Mouse (Mus musculus) thymus, postnatal 14 days (tissue): Measurements from ENCODE around the gene Heatr4.
"Not testable (repeated sequence)": the region's sequence is repeated elsewhere in the genome, so short reads cannot be mapped to it uniquely, and the experiment has no call there.

Experiments
- DNase-seq: peaks from one replicate; pipeline ENCODE4 v3.0.0; 2021

Heatr4 gene

DNA sequence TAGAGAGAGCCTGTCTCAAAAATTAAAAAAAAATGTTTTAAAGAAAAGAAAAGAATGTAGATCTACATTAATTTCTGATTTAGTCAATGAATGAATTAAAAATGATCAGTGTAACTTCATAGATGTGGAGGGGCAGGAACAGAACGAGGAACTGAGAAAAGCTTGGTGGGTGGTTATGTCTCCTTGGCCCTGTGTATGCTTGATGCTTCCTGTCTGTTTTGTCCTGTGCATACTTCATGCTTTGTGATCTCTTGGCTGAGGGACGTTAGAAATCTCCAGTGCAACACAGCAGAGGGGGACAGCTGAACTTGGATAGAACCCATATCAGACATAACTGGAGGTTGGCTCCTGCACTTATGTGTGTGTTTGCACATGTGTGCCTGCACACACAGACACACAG, 12.6 kb upstream of the Heatr4 start:
- DNase-seq = no peak

DNA sequence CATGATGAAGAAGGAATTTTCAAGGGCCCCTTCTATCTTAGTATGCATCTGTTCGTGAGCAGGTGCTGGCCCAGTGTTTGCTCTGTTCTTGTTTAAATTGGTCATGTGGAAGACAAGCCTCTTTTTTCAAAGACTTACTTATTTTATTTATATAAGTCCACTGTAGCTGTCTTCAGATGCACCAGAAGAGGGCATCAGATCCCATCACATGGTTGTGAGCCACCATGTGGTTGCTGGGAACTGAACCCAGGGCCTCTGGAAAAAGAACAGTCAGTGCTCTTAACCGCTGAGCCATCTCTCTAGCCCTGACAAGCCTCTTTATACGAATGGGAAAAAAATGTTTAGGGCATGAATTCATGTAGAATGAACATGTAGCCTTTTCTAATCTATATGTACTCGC, 4.7 kb upstream of the Heatr4 start:
- no peak for DNase-seq

DNA sequence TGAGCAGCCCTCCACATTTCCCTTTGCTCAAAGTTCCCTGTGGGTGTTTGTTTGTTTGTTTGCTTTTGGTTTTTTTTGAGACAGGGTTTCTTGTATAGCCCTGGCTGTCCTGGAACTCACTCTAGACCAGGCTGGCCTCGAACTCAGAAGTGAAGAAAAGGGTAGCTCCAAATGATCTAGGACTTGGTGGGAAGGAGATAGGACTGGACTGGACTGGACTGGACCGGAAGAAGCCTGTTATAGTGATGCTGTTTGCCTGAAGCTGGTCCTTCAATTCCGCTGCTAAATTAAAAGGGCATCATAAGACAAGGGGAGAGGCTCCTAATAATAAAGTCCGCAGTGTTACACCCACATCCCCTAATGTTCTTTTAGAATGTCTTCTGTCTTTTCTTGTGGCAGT, 3.8 kb upstream of the Heatr4 start:
- no peak for DNase-seq

DNA sequence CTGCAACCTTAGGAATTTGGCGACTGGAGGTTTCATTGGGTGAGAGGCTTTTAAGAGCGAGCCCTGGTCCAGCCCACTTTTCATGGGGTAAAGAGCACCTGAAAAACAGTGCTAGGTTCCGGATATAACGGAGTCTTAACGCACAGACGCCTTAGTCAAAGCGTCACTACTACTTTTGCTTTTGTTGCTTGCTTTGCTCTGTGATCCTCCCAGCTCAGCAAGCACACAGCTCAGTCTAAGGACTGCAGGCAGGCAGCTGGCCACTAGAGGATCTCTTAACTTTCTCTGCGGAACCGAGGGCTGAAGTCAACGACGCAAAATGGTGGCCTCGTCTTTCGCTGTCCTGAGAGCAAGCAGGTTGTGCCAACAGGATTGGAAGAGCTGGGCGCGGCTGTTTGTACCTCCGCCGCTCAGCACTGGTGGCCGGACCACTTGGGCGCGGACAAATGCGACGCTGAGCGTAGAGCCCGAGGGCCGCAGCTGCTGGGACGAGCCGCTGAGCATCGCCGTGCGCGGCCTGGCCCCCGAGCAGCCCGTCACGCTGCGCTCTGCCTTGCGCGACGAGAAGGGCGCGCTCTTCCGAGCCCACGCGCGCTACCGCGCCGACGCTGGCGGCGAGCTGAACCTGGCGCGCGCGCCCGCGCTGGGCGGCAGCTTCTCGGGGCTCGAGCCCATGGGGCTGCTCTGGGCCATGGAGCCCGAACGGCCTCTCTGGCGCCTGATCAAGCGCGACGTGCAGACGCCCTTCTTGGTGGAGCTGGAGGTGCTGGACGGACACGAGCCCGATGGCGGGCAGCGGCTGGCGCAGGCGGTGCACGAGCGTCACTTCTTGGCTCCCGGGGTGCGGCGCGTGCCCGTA, 3.2 kb upstream of the Heatr4 start, which contains the start of gene Acot2:
Acot2 (plus strand) TSS at position 279 of the 859 bp plus-strand sequence.
- peak; percentile 80 for DNase-seq

DNA sequence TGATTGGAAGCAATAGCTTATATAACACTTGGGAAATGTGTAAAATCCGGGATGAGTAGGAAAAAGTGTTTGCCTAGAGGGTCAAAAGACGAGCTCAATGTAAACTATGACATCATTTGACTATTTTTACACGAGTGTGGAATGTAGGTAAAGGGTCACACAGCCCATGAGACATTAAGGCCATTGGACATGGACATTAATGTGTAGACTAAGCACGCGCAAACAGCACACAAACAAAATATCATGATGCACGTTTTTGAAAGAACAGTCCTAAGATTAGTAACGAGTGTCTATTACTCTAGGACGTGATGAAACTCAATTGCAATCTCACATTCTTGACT, 2.6 kb upstream of the Heatr4 start:
- no peak for DNase-seq

DNA sequence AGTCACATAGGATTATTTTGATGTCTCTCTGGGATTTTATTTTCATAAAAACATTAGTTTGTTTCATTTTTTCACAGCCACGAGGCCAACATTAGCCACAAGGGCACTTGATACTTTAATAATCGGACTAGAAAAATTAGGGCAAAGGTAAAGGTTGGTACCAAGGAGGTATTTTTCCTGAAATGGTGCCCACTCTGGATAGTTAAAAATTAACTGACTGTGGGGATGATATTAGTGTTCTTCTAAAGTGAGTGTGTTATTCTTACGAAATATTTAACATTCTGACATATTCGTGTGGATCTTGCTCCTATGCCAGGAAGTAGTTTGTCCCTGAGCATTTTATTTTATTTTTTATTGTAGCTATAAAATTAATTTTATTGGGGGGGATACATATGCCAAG, 3.0 kb downstream of the Heatr4 start:
- no peak for DNase-seq

DNA sequence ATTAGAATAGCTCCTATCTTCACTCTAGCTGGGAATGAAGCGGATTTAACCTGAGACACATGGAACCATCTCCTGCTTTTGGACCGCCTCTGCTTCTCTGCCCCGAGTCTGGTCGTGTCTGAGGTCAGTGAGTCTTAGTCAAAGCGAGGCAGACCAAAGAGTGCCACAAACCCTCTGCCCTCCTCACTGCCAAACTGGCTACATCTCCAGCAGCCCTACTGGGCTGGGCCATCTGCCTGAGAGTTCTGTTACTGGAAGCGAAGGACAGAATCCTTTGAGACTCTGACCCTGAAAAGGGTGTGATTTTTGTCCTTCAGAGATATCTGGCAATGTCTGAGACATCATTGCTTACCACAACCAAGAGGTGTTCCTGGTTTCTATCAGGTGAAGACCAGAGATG, 5.8 kb downstream of the Heatr4 start:
- DNase-seq = no peak

DNA sequence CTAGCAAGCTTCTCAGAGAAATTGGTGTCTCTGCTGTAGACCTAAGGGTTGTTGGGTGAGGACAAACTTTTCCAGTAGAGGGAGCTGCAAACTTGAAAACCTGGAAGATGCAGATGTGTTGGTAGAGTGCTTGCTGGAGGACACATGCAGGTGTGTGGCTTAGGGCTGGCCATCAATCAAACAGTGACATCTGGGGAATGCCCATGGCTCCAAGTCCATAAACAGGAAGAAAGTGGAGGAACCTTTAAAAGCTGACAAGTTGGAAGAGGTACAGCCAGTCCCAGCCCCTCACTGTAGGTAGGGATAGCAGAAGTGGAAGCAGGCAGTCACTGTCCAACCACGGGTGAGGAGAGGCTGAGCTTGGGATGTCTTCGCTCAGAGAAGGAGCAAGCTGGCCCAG, 12.5 kb downstream of the Heatr4 start:
- DNase-seq = peak; percentile 46

DNA sequence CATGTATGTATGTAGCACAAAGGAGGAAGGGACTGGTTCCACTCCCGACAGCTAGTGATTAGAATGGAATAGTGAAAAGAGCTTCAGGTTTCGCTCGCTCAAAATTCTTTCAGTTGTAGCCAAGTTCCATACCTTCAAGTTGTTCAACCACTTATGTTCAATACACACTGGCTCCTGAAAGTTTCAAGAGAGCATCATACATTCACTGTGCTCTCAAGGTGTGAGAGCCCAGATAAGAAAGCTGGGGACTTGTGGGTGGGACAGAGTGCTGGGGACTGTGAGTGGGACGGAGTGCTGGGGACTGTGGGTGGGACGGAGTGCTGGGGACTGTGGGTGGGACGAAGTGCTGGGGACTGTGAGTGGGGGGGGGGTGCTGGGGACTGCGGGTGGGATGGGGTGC, 19.4 kb downstream of the Heatr4 start:
- DNase-seq = no peak

DNA sequence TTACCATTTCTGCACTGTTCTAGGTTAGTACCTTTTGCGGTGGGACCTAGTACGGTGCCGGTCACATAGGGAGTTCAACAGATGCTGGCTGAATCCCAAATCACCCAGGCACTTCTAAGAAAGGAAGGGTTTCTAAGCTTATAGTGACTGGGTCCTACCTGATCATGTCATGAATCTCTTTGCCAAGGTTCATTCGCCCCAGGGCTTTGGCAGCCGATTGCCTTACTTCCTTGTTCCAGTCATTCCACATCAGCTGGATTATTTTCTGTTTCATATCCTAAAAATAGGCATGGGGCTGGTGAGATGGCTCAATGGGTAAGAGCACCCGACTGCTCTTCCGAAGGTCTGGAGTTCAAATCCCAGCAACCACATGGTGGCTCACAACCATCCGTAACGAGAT, 26.4 kb downstream of the Heatr4 start:
- DNase-seq = no peak

DNA sequence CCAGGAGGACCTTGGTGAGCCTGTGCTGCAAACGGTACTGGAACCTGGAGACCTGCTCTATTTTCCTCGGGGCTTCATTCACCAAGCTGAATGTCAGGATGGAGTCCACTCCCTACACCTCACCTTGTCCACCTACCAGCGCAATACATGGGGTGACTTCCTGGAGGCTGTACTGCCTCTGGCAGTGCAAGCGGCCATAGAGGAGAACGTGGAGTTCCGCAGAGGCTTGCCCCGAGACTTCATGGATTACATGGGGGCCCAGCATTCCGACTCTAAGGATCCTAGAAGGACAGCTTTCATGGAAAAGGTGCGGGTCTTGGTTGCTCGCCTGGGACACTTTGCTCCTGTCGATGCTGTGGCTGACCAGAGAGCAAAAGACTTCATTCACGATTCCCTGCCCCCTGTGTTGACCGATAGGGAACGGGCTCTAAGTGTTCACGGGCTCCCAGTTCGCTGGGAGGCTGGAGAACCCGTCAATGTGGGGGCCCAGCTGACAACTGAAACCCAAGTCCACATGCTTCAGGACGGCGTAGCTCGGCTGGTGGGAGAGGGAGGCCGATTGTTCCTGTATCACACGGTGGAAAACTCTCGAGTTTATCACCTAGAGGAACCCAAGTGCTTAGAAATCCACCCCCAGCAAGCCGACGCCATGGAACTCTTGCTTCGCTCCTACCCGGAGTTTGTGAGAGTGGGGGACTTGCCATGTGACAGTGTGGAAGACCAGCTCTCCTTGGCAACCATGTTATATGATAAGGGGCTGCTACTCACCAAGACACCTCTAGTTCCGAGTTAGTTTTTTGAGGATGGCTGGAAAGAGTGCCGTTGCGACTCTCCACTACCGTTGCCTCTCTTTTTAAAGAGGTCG, 32.7 kb downstream of the Heatr4 start:
- no peak for DNase-seq

DNA sequence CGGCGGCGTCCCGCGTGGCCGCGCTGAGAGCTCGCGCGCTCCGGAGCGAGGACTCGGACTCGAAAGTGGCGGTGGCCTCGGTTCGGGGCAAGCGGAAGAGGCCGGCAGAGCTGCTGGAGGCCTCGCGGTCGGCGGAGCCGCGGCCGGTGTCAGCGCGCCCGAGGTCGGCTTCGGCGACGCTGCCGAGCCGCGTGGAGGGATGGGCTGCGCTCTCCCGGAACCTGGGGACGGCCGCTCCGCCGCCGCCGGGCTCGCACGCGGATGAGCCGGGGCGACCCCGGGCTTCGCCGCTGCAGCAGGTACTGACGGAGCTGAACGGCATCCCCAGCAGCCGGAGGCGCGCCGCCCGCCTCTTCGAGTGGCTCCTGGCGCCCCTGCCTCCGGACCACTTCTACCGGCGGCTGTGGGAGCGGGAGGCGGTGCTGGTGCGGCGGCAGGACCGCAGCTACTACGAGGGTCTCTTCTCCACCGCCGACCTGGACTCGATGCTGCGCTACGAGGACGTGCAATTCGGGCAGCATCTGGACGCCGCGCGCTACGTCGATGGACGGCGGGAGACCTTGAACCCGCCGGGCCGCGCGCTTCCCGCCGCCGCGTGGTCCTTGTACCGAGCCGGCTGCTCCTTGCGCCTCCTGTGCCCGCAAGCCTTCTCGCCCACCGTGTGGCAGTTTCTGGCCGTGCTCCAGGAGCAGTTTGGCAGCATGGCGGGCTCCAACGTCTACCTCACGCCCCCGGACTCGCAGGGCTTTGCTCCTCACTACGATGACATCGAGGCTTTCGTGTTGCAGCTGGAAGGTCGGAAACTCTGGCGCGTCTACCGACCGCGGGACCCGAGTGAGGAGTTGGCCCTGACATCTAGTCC, 33.6 kb downstream of the Heatr4 start:
- DNase-seq = peak; percentile 55

DNA sequence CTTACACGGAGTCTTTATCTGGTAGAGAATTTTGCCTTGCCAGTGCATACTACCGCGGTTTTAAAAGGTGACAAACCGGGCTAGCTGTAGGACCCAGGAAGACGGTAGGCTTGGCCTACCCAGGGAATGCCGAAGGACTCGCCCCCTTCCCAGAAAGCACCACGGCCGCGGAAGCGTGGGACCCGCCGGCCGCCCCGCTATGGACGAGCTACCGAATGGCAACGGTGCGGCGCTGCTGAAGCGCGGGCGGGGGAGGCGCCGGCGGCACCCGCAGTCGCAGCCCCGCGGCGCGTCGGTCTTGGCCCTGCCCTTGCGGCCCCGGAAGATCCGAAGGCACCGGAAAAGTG, 34.2 kb downstream of the Heatr4 start, which contains the start of gene Riox1:
Riox1 (plus strand) TSS at position 116 of the 347 bp plus-strand sequence.
- DNase-seq = peak; percentile 85

DNA sequence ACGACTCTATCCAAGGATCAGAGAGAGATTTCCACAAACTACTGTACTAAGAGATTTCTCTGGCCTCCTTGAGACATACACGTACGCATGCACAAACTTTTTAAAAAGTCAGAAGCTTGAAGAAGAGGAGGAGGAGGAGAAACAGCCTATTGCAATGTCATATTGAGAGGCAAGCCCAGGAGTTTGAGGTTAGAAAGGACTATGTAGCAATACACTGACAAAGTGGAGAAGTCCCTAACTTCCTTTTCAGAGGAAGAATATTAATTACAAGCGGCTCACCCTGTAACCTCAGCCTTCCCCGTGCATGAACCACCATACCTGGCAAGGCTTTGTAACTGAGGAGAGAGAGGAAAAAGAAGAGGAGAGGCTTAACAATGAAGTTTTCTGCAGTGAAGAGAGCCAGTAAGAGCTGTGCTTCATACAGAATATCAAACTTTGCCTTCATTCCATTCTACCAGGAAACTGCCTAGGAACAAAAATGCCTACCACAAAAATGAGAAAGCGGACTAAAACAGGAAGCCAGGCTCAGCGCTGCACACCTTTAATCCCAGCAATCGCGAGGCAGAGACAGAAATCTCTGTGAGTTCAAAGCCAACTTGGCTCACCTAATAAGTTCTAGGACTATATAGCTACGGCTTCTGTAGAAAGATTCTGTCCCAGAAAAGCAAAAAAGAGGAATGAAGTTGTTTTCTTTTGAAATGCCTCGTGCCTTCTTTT, 34.7 kb downstream of the Heatr4 start:
- DNase-seq = peak; percentile 24

DNA sequence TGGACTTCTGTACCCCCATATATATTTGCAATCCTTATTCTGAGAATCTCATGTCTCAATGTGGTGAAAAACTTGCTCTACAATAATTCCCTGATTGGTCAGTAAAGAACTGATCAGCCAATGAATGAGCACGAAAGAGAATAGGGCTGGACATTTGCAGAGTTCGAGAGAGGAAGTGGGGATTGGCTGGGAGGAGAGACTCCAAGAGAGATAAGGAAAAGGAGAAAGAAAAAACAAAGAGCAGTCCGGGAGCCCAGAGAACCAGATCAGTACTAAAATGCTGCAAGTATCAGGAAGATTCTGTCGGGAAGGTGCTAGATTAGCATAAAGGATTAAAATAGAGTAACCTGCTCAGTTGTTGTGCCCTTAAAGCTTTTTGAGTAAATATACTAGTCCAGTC, 35.6 kb downstream of the Heatr4 start:
- DNase-seq = no peak

DNA sequence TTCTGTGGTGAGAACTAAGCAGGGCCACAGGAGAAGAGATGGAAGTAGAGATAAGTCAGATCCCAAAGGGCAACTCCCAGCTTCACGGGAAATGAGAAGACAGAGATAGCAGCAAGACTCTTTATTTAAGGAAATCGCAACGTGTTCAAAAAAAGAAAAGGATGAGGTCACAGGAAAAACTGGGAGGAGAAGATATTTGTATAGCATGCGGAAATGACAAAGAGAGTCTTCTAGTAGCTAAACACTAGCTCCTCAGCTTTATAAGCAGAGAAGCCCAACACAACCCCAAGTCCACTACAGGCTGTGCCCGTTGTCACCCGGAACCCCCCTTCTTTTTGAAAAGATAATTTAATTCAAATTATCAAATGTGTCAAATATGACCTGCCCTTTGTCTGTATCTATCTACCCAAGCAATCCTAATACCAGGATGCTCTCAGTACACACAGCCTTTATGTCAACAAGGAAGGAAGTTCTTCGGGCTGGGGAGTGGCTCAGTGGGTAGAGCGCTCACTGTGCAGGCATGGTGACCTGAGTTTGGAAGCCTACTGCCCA, 37.3 kb downstream of the Heatr4 start:
- no peak for DNase-seq

DNA sequence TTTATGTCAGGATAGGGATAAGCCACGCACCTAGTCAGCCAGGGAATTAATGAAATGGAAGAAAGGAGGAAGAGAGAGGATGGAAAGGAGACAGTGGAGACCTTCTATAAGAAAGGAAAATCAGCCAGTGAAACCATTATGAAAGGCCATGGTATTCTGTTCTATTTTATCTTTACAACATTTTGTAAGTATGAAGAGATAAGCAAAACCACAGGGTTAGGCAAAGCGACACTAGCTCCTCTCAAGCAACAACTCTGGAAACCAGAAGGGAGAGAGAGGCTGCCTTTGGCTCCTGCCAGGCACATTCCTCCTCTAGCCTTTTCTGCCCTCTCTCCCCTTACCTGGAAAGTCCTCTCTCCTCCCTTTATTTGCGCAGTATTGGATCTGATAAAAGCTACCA, 42.7 kb downstream of the Heatr4 start:
- DNase-seq = no peak

DNA sequence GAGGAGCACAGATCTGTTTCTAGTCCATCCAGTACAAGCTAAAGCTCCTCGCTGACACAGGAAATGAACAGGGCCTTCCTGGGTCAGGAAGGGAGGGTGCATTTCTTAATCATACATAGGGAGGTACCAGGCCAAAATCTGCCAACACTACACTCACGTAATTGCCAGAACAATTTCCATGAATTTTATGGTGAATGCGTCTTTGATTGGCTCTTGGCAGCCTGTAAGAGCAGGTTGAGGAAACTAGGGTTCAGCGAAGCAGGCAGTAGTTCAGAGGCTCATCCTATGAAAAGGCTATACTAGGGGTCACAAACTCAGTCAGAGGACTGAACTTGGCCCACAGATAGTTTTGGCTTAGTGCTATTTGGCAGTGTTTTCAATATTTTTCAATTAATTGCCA, 44.6 kb downstream of the Heatr4 start:
- no peak for DNase-seq

DNA sequence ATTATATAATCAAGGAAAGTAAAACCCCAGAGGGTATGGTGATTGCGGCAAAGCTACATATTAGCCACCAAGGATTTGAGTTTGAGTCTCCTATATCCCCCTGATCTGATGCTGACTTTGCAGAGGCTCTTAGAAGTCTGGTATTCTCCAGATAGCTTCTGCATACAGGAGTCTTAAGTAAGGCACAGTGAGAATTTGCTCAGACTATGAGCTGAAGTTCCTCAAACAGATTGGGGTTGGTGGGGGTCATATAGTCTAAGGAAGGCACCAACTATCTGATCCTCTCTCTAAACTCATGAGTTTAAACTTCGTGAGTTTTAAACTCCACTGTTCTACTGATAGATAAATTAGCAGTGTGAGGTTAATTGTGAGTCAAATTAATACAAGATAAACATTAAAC, 45.3 kb downstream of the Heatr4 start:
- no peak for DNase-seq

DNA sequence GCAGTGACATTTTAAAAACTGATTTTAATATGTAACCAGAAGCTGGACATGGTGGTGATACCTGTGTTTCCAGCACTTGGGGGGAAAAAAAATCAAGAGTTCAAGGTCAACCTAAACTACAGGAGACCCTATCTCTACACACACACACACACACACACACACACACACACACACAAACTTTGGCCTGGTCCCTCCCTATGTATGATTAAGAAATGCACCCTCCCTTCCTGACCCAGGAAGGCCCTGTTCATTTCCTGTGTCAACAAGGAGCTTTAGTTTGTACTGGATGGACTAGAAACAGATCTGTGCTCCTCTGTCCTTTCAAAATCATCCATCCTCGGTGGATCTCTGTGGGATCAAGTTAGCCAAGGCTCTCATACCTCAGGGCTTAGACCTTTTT, 46.1 kb downstream of the Heatr4 start:
- DNase-seq = not testable (repeated sequence)

DNA sequence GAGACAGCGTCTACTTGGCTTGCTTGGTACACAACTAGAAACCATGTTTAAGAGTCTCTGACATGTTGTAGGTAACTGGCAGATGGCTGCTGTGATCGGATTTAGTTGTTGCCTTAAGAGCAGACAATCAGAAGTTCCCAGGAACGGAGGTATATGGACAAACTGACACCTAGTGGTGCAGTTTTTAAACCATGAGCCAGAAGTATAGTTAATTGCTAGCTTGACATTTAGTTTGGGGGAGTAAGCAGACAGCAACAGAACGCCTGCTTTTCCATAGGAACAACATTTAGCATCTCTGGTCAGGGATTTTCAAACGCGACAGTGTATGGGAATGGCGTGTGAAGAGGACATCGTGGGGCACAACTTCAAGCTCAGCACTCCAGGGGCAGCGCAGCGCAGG, 47.1 kb downstream of the Heatr4 start:
- DNase-seq = no peak

DNA sequence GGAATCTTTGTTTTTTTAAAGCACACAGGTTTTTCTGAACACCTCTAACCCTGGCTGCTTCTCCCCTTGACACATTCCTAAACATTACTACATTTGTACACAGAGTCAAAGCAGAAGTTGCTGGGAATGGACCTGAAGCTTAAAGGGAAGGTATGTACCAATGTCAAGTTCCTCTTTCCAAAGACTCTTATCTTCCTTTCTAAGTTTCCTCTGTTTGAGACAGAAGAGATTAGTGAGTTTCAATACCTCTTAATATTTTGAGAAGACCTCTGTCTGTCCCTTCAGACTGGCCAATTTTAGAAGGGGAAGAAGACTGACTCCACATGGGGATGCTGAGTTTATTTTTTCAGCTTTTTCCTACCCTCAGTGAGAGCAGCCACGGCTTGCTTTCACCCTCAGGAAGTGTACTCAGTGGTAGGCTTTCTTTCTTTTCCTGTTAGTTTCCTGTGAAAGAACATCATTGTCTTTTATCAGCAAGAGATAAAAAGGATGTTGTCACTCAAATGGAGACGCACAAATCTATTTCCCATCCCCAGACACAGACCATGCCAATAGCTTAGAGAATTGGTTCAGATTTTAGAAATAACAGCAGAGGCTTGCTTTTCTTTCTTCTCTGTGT, 55.4 kb downstream of the Heatr4 start:
- DNase-seq = no peak
